Mouse (Mus musculus) ES-E14 (cell line): ENCODE measurements around the gene Dnajc28. TPM values are rescaled to one million over a fixed set of nuclear protein-coding genes. Genes with fewer than 3 reads are reported as not detected.

Source experiments
- DNase-seq: peaks from one replicate; pipeline ENCODE4 v3.0.0-alpha.2; 2013; ENCODE audit warnings: low read depth, low spot score
- H3K27ac ChIP-seq: 2 replicates; pipeline ENCODE4 v1.5.1; 2012; ENCODE audit warnings: low read depth, mild to moderate bottlenecking, low read length, moderate library complexity, mixed read lengths; ENCODE audit not compliant: poor library complexity, insufficient read depth, severe bottlenecking
- H3K36me3 ChIP-seq: 2 replicates; pipeline ENCODE4 v1.6.1; 2012; ENCODE audit warnings: mild to moderate bottlenecking, low read length, moderate library complexity, mixed read lengths; ENCODE audit not compliant: control insufficient read depth, poor library complexity, insufficient read depth, severe bottlenecking
- H3K4me1 ChIP-seq, 2 experiments: fragments of 150-350 bp in 1 of 2; sonication (generic) in 1 of 2; 2 replicates each; pipeline ENCODE4 v1.6.1; 2012; ENCODE audit warnings: low read length in 2 of 2, mild to moderate bottlenecking in 1 of 2, mixed read lengths in 1 of 2; ENCODE audit not compliant: control insufficient read depth in 2 of 2, insufficient read depth in 2 of 2, poor library complexity in 1 of 2
- H3K4me3 ChIP-seq, 2 experiments: fragments of 150-350 bp in 1 of 2; sonication (generic) in 1 of 2; 2 replicates each; pipeline ENCODE4 v1.5.1; 2012; ENCODE audit warnings: low read length in 2 of 2, low read depth in 1 of 2, mild to moderate bottlenecking in 1 of 2, mixed read lengths in 1 of 2; ENCODE audit not compliant: insufficient read depth in 1 of 2, poor library complexity in 1 of 2, severe bottlenecking in 1 of 2
- H3K9ac ChIP-seq: 2 replicates; pipeline ENCODE4 v1.6.1; 2012; ENCODE audit warnings: low read depth, mild to moderate bottlenecking, low read length, mixed read lengths; ENCODE audit not compliant: poor library complexity, insufficient read depth, severe bottlenecking
- H3K9me3 ChIP-seq: fragments of 150-350 bp; sonication (generic); 2 replicates; pipeline ENCODE4 v1.6.1; 2012; ENCODE audit warnings: low read depth, mild to moderate bottlenecking, low read length; ENCODE audit not compliant: control insufficient read depth, insufficient read depth
- CHD2 ChIP-seq: IDR thresholded peaks from 2 replicates; pipeline ENCODE4 v1.6.1; 2014; ENCODE audit warnings: mild to moderate bottlenecking, low read depth, low read length, inconsistent platforms
- HCFC1 ChIP-seq: IDR thresholded peaks from 2 replicates; pipeline ENCODE4 v1.6.1; 2012; ENCODE audit warnings: low read length, inconsistent platforms, borderline replicate concordance; ENCODE audit not compliant: insufficient read depth
- MAFK ChIP-seq: IDR thresholded peaks from 2 replicates; pipeline ENCODE4 v1.6.1; 2014; ENCODE audit warnings: mild to moderate bottlenecking, low read depth, low read length, inconsistent platforms; ENCODE audit not compliant: insufficient read depth
- ZC3H11A ChIP-seq: IDR thresholded peaks from 2 replicates; pipeline ENCODE4 v1.6.1; 2012; ENCODE audit warnings: low read depth, mild to moderate bottlenecking, inconsistent platforms, low read length, borderline replicate concordance
- ZNF384 ChIP-seq: IDR thresholded peaks from 2 replicates; pipeline ENCODE4 v1.6.1; 2012; ENCODE audit warnings: low read depth, low read length, inconsistent platforms
- in situ Hi-C, 2 experiments: fragments of 600-800 bp; cut with MboI; formaldehyde crosslinking; loops; one replicate each; pipeline ENCODE4 v1.15.1; 2025; ENCODE audit warnings: low sequenced_read_pairs in 2 of 2, inconsistent platforms in 1 of 2; ENCODE audit not compliant: unreplicated experiment in 2 of 2
- total RNA-seq: library from RNA; depleted of rRNA; stranded (reverse); fragments of 300-350 nt; gene quantifications from 2 replicates; pipeline ENCODE4 v1.2.3, GENCODE M21; 2012

The Dnajc28 gene
- total RNA-seq, 1 experiment = 1.7 TPM

- Histone ChIP-seq H3K4me1 (no peaks in the 10 kb centered on the region), H3K36me3 (peaks cover 76% of the 10 kb centered on the region), H3K27ac (no peak overlapping the region), H3K9ac (no peak overlapping the region), H3K9me3 (no peaks in the 10 kb centered on the region), H3K4me3 (no peak overlapping the region)
- no peak for TF ChIP-seq MAFK
- no peak for TF ChIP-seq HCFC1
- no peak for TF ChIP-seq ZNF384
- TF ChIP-seq CHD2 = no peak
- no peak for TF ChIP-seq ZC3H11A
- no peak for DNase-seq
- in situ Hi-C loops = no loop called here
Observed at GRCm38 (mm10) chr16:91632439-91632838, 13.6 kb upstream of the Dnajc28 start.

DNA sequence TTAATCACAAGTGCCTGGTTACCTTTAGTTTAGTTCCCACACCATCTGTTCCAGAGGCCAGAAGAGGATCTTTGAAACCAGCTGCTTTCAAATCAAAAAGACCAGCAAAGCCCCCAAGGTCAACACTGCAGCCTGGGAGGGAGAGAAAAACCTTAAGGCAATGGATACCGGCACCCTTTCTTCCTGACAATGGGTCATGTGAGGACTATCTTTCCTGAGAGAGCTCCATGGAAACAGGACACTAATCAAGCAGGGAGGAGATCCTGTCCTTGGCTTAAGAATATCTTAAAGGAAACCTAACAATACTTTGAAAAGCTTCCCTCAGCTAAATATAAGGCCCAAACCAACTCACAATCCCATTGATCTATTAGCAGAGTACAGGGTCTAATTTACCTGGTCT, 11.8 kb upstream of the Dnajc28 start:
- no peaks in the 10 kb centered on the region for H3K9me3 ChIP-seq
- H3K9ac ChIP-seq = no peak overlapping the region
- in situ Hi-C loops = no loop called here
- TF ChIP-seq HCFC1 = no peak
- TF ChIP-seq ZNF384 = no peak
- TF ChIP-seq MAFK = no peak
- TF ChIP-seq CHD2 = no peak
- DNase-seq = no peak
- H3K4me1 ChIP-seq = no peaks in the 10 kb centered on the region
- H3K27ac ChIP-seq = no peak overlapping the region; the same call in 1 of the 2 replicates
- H3K36me3 ChIP-seq = peaks cover 74% of the 10 kb centered on the region
- no peak overlapping the region for H3K4me3 ChIP-seq

GRCm38 (mm10) chr16:91629749-91630148, 10.9 kb upstream of the Dnajc28 start:
- H3K36me3 ChIP-seq = peaks cover 76% of the 10 kb centered on the region
- in situ Hi-C loops = no loop called here
- TF ChIP-seq HCFC1 (no peak), MAFK (no peak), CHD2 (no peak), ZC3H11A (no peak), ZNF384 (no peak)

GRCm38 (mm10) chr16:91628673-91629072, 9.8 kb upstream of the Dnajc28 start:
- no peaks in the 10 kb centered on the region for H3K4me1 ChIP-seq
- peaks cover 79% of the 10 kb centered on the region for H3K36me3 ChIP-seq
- no peak overlapping the region for H3K9ac ChIP-seq
- no peak for DNase-seq
- no peak for TF ChIP-seq ZNF384
- no peak for TF ChIP-seq MAFK
- TF ChIP-seq CHD2 = no peak
- TF ChIP-seq HCFC1 = no peak
- TF ChIP-seq ZC3H11A = no peak
- no peaks in the 10 kb centered on the region for H3K9me3 ChIP-seq
- no peak overlapping the region for H3K4me3 ChIP-seq
- no peak overlapping the region for H3K27ac ChIP-seq
- in situ Hi-C loops = no loop called here

More at GRCm38 (mm10) chr16:91629749-91630148, 10.9 kb upstream of the Dnajc28 start:
- Histone ChIP-seq H3K4me3 (no peak overlapping the region), H3K9me3 (no peaks in the 10 kb centered on the region), H3K9ac (no peak overlapping the region), H3K4me1 (no peaks in the 10 kb centered on the region), H3K27ac (no peak overlapping the region)
- DNase-seq = no peak

DNA sequence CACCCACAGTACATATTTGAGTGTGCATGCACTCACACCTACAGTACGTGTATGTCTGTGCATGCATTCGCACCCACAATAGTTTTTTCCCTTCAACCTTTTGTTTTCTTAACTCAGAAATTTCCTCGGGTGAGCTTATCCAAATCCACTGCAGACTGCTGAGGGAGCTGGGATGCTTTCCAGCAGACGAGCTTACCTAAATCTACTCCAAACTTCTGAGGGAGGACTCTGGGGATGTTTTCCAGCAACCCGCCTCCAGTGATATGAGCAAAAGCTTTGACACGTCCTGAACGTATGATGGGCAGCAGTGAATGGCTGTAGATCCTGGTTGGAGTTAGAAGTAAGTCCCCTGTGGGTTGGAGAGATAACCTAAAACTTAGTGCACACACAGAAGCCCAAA, 9.0 kb upstream of the Dnajc28 start:
- DNase-seq = no peak
- Histone ChIP-seq H3K4me3 (no peak overlapping the region), H3K9me3 (no peaks in the 10 kb centered on the region), H3K27ac (no peak overlapping the region), H3K9ac (no peak overlapping the region), H3K4me1 (no peaks in the 10 kb centered on the region), H3K36me3 (peaks cover 80% of the 10 kb centered on the region)
- TF ChIP-seq CHD2 = no peak
- TF ChIP-seq ZC3H11A = no peak
- TF ChIP-seq HCFC1 = no peak
- no peak for TF ChIP-seq MAFK
- TF ChIP-seq ZNF384 = no peak
- in situ Hi-C loops = no loop called here
